Mouse (Mus musculus) testis, adult 2 months (tissue): ENCODE measurements at regions not wholly inside any gene's neighbourhood (a gene's known extent, or its start where the extent isn't known, plus 50 kb on each side); places are given as distances from the start of the nearest gene placed in this dataset.

ENCODE experiments used
- CTCF ChIP-seq: fragments of 200-500 bp; IDR thresholded peaks from 2 replicates; pipeline ENCODE4 v1.5.1; 2012; ENCODE audit warnings: low read depth, mild to moderate bottlenecking, inconsistent platforms, low read length, moderate library complexity; ENCODE audit not compliant: control insufficient read depth, insufficient read depth, insufficient replicate concordance
- POLR2A ChIP-seq: fragments of 200-500 bp; IDR thresholded peaks from 2 replicates; pipeline ENCODE4 v1.6.1; 2012; ENCODE audit warnings: low read depth, mild to moderate bottlenecking, inconsistent platforms, low read length, moderate library complexity; ENCODE audit not compliant: control insufficient read depth

DNA sequence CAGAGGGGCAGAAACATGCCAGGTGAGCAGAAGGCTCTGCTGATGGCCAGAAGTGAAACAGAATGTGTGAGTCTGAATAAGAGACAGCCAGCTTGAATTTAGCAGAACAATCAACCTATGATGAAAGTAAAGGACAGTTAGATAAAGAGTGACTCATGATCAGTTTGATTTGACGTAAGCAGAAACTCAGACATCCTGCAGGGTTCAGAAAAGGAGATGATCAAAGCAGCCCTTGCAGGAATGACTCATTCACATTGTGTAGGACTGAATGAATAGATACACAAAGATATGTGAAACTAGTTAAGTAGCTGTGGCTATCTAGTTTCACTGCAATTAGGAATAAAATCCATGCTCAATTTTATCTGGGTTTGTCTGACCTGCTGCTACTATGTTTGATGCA, 301.2 kb upstream of the Gm11114 start:
- TF ChIP-seq POLR2A (no peak), CTCF (no peak)
